Mouse (Mus musculus): ENCODE results near the gene Tm7sf2. TPM values are rescaled to one million over a fixed set of nuclear protein-coding genes. Genes with fewer than 3 reads are reported as not detected.

Tm7sf2 gene
- polyA plus RNA-seq, 1 experiment, result 14.0 TPM

- no peak for TF ChIP-seq POLR2A (IDR thresholded peaks at IDR 0.05; ENCODE audit: low read depth, low read length)
- Histone ChIP-seq H3K36me3 (ENCODE audit: control insufficient read depth, insufficient read depth, low read length) (peaks cover 4% of the 10 kb centered on the region), H3K27me3 (ENCODE audit: control insufficient read depth, insufficient read depth, low read length) (no peaks in the 10 kb centered on the region), H3K27ac (ENCODE audit: insufficient read depth, low read length) (peak overlapping the region; percentile 89), H3K4me1 (ENCODE audit: control insufficient read depth, insufficient read depth, insufficient read length) (peaks cover 9% of the 10 kb centered on the region; the same call in 1 of the 2 replicates), H3K4me3 (ENCODE audit: extremely low read depth, insufficient read depth, insufficient read length) (peak overlapping the region; percentile 96)
- WGBS, result 45% methylated on average over 5 of the region's 5 CpGs
- no peak for DNase-seq (ENCODE audit: low read depth in 1 of 2, low spot score in 2 of 2)
Measured at GRCm38 (mm10) chr19:6062418-6062817, 5.8 kb downstream of the Tm7sf2 start.

- Histone ChIP-seq H3K36me3 (ENCODE audit: control insufficient read depth, insufficient read depth, low read length) (peaks cover 4% of the 10 kb centered on the region), H3K4me1 (ENCODE audit: control insufficient read depth, insufficient read depth, insufficient read length) (peaks cover 8% of the 10 kb centered on the region; the same call in 1 of the 2 replicates), H3K27me3 (ENCODE audit: control insufficient read depth, insufficient read depth, low read length) (no peaks in the 10 kb centered on the region), H3K4me3 (ENCODE audit: extremely low read depth, insufficient read depth, insufficient read length) (peak overlapping the region; percentile 96), H3K27ac (ENCODE audit: insufficient read depth, low read length) (peak overlapping the region; percentile 89)
- TF ChIP-seq POLR2A (IDR thresholded peaks at IDR 0.05; ENCODE audit: low read depth, low read length) (no peak), CTCF (IDR thresholded peaks at IDR 0.05; ENCODE audit: extremely low read depth, insufficient read depth, insufficient read length, insufficient replicate concordance) (no peak)
- WGBS, result under 1% methylated on average over 44 of the region's 44 CpGs
- peak in 1 of 2 experiments; percentile 69 for DNase-seq (ENCODE audit: low read depth in 1 of 2, low spot score in 2 of 2)
Measured at GRCm38 (mm10) chr19:6061641-6062302, 6.4 kb downstream of the Tm7sf2 start.

- TF ChIP-seq POLR2A (IDR thresholded peaks at IDR 0.05; ENCODE audit: low read depth, low read length) (peak; percentile 28; the same call in 1 of the 2 replicates), CTCF (IDR thresholded peaks at IDR 0.05; ENCODE audit: extremely low read depth, insufficient read depth, insufficient read length, insufficient replicate concordance) (no peak)
- WGBS, result under 1% methylated on average over 58 of the region's 58 CpGs
Measured at GRCm38 (mm10) chr19:6061021-6061533, 7.1 kb downstream of the Tm7sf2 start, which contains the start of gene Znhit2. Znhit2 (plus strand) TSS chr19:6061192.

GRCm38 (mm10) chr19:6058966-6059365, 9.2 kb downstream of the Tm7sf2 start:
- no peak overlapping the region for H3K4me3 ChIP-seq (ENCODE audit: extremely low read depth, insufficient read depth, insufficient read length)
- no peak for DNase-seq (ENCODE audit: low read depth in 1 of 2, low spot score in 2 of 2)
- no peak overlapping the region for H3K27ac ChIP-seq (ENCODE audit: insufficient read depth, low read length)
- no peaks in the 10 kb centered on the region for H3K27me3 ChIP-seq (ENCODE audit: control insufficient read depth, insufficient read depth, low read length)
- TF ChIP-seq POLR2A (IDR thresholded peaks at IDR 0.05; ENCODE audit: low read depth, low read length), result no peak
- TF ChIP-seq CTCF (IDR thresholded peaks at IDR 0.05; ENCODE audit: extremely low read depth, insufficient read depth, insufficient read length, insufficient replicate concordance), result no peak
- H3K36me3 ChIP-seq (ENCODE audit: control insufficient read depth, insufficient read depth, low read length), result peaks cover 15% of the 10 kb centered on the region
- peaks cover 6% of the 10 kb centered on the region; the same call in 1 of the 2 replicates for H3K4me1 ChIP-seq (ENCODE audit: control insufficient read depth, insufficient read depth, insufficient read length)
- 88% methylated on average over 5 of the region's 5 CpGs for WGBS

More at GRCm38 (mm10) chr19:6061021-6061533, 7.1 kb downstream of the Tm7sf2 start, which contains the start of gene Znhit2:
- Histone ChIP-seq H3K27me3 (ENCODE audit: control insufficient read depth, insufficient read depth, low read length) (no peaks in the 10 kb centered on the region), H3K27ac (ENCODE audit: insufficient read depth, low read length) (peak within 1 kb of the TSS; percentile 89), H3K4me1 (ENCODE audit: control insufficient read depth, insufficient read depth, insufficient read length) (peaks cover 6% of the 10 kb centered on the region; the same call in 1 of the 2 replicates), H3K36me3 (ENCODE audit: control insufficient read depth, insufficient read depth, low read length) (peaks cover 4% of the 10 kb centered on the region), H3K4me3 (ENCODE audit: extremely low read depth, insufficient read depth, insufficient read length) (peak within 1 kb of the TSS; percentile 96)
- peak; percentile 90 to 93 for DNase-seq (ENCODE audit: low read depth in 1 of 2, low spot score in 2 of 2)

GRCm38 (mm10) chr19:6058513-6058912, 9.7 kb downstream of the Tm7sf2 start:
- no peaks in the 10 kb centered on the region for H3K27me3 ChIP-seq (ENCODE audit: control insufficient read depth, insufficient read depth, low read length)
- 33% methylated on average over 5 of the region's 5 CpGs for WGBS
- no peak for DNase-seq (ENCODE audit: low read depth in 1 of 2, low spot score in 2 of 2)
- H3K4me1 ChIP-seq (ENCODE audit: control insufficient read depth, insufficient read depth, insufficient read length), result peaks cover 6% of the 10 kb centered on the region; the same call in 1 of the 2 replicates
- H3K4me3 ChIP-seq (ENCODE audit: extremely low read depth, insufficient read depth, insufficient read length), result peak overlapping the region; percentile 90; the same call in 1 of the 2 replicates
- H3K27ac ChIP-seq (ENCODE audit: insufficient read depth, low read length), result no peak overlapping the region
- peaks cover 20% of the 10 kb centered on the region for H3K36me3 ChIP-seq (ENCODE audit: control insufficient read depth, insufficient read depth, low read length)
- TF ChIP-seq CTCF (IDR thresholded peaks at IDR 0.05; ENCODE audit: extremely low read depth, insufficient read depth, insufficient read length, insufficient replicate concordance), result no peak
- no peak for TF ChIP-seq POLR2A (IDR thresholded peaks at IDR 0.05; ENCODE audit: low read depth, low read length)

GRCm38 (mm10) chr19:6057313-6058096, 10.7 kb downstream of the Tm7sf2 start, which contains the start of the genes Mrpl49 and Fau:
Mrpl49 (minus strand) TSS chr19:6057785.
Fau (plus strand) TSS chr19:6057844.
- WGBS, result under 1% methylated on average over 63 of the region's 63 CpGs
- Histone ChIP-seq H3K36me3 (ENCODE audit: control insufficient read depth, insufficient read depth, low read length) (peaks cover 29% of the 10 kb centered on the region), H3K27ac (ENCODE audit: insufficient read depth, low read length) (peak within 1 kb of the TSS; percentile 81), H3K27me3 (ENCODE audit: control insufficient read depth, insufficient read depth, low read length) (no peaks in the 10 kb centered on the region), H3K4me1 (ENCODE audit: control insufficient read depth, insufficient read depth, insufficient read length) (peaks cover 4% of the 10 kb centered on the region; the same call in 1 of the 2 replicates), H3K4me3 (ENCODE audit: extremely low read depth, insufficient read depth, insufficient read length) (peak within 1 kb of the TSS; percentile 94)
- peak; percentile 95 to 99 for DNase-seq (ENCODE audit: low read depth in 1 of 2, low spot score in 2 of 2)
- TF ChIP-seq POLR2A (IDR thresholded peaks at IDR 0.05; ENCODE audit: low read depth, low read length) (peak; percentile 78), CTCF (IDR thresholded peaks at IDR 0.05; ENCODE audit: extremely low read depth, insufficient read depth, insufficient read length, insufficient replicate concordance) (no peak)
